Mouse (Mus musculus) hindbrain, embryonic 13.5 days (tissue): ENCODE measurements at regions not wholly inside any gene's neighbourhood (a gene's known extent, or its start where the extent isn't known, plus 50 kb on each side); places are given as distances from the start of the nearest gene placed in this dataset.

ENCODE experiments used
- ATAC-seq: fragments of 200-750 bp; cut with Nextera tagmentation; 2 replicates; pipeline ENCODE4 v1.8.0; 2017; ENCODE audit warnings: moderate TSS enrichment; ENCODE audit not compliant: low FRiP score
- H3K27ac ChIP-seq: fragments of 300-500 bp; sonication (generic); 2 replicates; pipeline ENCODE4 v1.5.1; 2015; ENCODE audit warnings: inconsistent platforms, mild to moderate bottlenecking, moderate library complexity
- H3K27me3 ChIP-seq: fragments of 300-500 bp; sonication (generic); 2 replicates; pipeline ENCODE4 v1.6.1; 2015; ENCODE audit warnings: mild to moderate bottlenecking, inconsistent platforms
- H3K36me3 ChIP-seq: fragments of 300-500 bp; sonication (generic); 2 replicates; pipeline ENCODE4 v1.6.1; 2015; ENCODE audit warnings: mild to moderate bottlenecking, inconsistent platforms
- H3K4me1 ChIP-seq: fragments of 300-500 bp; sonication (generic); replicated peaks from 2 replicates; pipeline ENCODE4 v1.6.1; 2015; ENCODE audit warnings: inconsistent platforms
- H3K4me2 ChIP-seq: fragments of 300-500 bp; sonication (generic); 2 replicates; pipeline ENCODE4 v1.6.1; 2015; ENCODE audit warnings: inconsistent platforms, mild to moderate bottlenecking, moderate library complexity
- H3K4me3 ChIP-seq: fragments of 300-500 bp; sonication (generic); 2 replicates; pipeline ENCODE4 v1.5.1; 2015; ENCODE audit warnings: mild to moderate bottlenecking, inconsistent platforms
- H3K9ac ChIP-seq: fragments of 300-500 bp; sonication (generic); 2 replicates; pipeline ENCODE4 v1.6.1; 2015; ENCODE audit warnings: mild to moderate bottlenecking, inconsistent platforms
- H3K9me3 ChIP-seq: fragments of 300-500 bp; sonication (generic); 2 replicates; pipeline ENCODE4 v1.6.1; 2016; ENCODE audit warnings: inconsistent platforms
- WGBS: fragments of 180-500 bp; shearing (Covaris S2); methylation state at CpG from one replicate; pipeline ENCODE4 v1.1.7; 2015; 5-methylcytosine and 5-hydroxymethylcytosine counted together

DNA sequence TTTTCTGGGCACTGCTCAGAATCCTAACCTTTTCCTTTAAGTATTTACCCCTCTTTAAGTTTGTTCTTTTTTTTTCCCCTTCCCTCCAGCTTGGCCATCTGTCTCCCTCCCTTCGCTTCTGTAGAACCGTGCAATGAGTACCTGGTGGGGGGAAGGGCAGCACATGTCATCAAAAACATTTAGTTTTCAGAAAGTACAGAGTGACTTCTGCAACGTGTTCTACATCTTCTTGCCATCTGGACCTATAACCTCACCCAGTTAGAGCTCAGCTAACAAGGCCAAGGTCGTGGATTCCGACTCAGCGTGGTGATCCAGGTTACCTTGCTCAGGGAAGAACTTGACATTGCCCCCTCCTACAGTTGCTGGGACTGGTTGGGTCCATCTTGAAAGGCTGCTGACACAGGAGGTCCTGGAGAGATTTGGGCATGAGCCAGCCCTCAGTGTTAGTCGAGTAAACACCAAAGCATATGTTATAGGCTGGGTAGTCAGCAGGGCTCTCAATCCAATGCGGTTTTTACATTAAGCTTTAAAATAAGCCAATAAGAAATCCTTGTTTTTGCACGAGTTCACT is 1075.0 kb downstream of the Synb start:
- H3K27ac ChIP-seq, result no peak overlapping the region; the same call in 1 of the 2 replicates
- no peak for ATAC-seq

DNA sequence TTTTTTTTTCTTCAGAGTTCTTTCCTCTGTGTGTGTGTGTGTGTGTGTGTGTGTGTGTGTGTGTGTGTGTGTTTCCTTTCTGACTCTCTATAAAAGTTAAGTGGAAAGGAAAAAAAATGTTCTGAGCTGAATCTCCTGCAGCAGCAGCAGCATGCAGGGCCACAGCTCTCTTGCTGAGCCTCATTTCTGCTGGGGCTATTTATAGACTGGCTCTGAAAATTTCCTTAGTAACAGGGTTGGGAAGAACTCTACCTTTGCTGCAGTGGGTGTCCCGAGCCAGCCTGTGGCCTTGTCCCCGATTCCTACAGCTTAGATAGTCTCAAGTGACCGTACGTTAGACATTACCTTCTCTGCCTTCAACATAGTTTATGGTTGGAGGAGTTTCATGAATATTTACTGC is 1075.6 kb downstream of the Synb start:
- ATAC-seq, result no peak
- WGBS, result 70% methylated on average over 4 of the region's 4 CpGs
- H3K36me3 ChIP-seq, result no peaks in the 10 kb centered on the region
- H3K27ac ChIP-seq, result no peak overlapping the region
- no peaks in the 10 kb centered on the region for H3K27me3 ChIP-seq
- H3K9me3 ChIP-seq, result no peaks in the 10 kb centered on the region
- no peak overlapping the region for H3K9ac ChIP-seq
- peaks cover 16% of the 10 kb centered on the region for H3K4me1 ChIP-seq
- no peak overlapping the region for H3K4me3 ChIP-seq
- no peak overlapping the region for H3K4me2 ChIP-seq

More for the DNA sequence above, 1075.0 kb downstream of the Synb start:
- WGBS, result 76% methylated on average over 9 of the region's 9 CpGs
- Histone ChIP-seq H3K36me3 (no peaks in the 10 kb centered on the region), H3K27me3 (no peaks in the 10 kb centered on the region), H3K4me1 (peaks cover 16% of the 10 kb centered on the region), H3K4me3 (no peak overlapping the region), H3K4me2 (no peak overlapping the region), H3K9me3 (no peaks in the 10 kb centered on the region), H3K9ac (no peak overlapping the region)

DNA sequence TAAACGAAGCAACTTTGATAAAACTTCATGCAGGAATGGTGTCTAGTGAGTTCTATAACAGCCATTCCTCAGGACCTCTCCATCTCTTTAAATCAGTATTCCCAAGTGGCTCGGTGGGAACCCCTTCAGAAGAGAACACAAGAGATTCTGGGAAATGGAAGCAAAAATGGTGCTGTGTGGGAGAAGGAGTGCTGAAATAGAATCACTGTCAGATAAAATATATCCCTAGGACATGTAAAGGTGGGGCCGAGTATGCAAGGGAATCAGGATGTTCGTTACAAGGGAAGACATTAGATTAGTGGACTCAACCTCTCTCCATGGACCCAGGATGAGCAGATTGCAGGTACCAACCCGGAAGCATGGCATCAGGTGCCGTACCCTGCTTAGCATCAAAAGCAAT is 1076.1 kb downstream of the Synb start:
- H3K4me1 ChIP-seq, result peaks cover 16% of the 10 kb centered on the region
- H3K36me3 ChIP-seq, result no peaks in the 10 kb centered on the region
- 76% methylated on average over 6 of the region's 6 CpGs for WGBS
- no peak overlapping the region for H3K4me2 ChIP-seq
- H3K9me3 ChIP-seq, result no peaks in the 10 kb centered on the region
- no peak overlapping the region for H3K4me3 ChIP-seq
- H3K9ac ChIP-seq, result no peak overlapping the region
- no peak overlapping the region for H3K27ac ChIP-seq
- H3K27me3 ChIP-seq, result no peaks in the 10 kb centered on the region
- ATAC-seq, result no peak

DNA sequence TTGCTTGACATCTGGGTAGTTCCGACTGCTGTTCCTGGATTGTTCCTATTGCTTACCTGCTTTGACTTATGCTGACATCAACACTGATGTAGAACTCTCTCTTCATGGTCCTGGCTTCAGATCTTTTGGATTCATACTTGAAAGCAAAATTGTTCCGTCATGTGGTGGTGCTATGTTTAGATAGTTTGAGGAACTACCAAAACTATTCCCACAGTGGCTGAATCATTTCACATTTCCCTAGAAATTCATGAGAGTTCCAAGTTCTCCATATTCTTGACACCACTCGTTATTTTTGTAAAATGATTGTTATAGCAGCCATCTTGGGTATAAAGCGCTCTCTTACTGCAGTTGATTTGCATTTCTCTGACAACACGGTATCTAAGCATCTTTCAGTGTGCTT is 1080.2 kb downstream of the Synb start:
- Histone ChIP-seq H3K27ac (no peak overlapping the region), H3K36me3 (no peaks in the 10 kb centered on the region), H3K4me1 (peaks cover 11% of the 10 kb centered on the region), H3K4me3 (no peak overlapping the region), H3K4me2 (no peak overlapping the region), H3K27me3 (no peaks in the 10 kb centered on the region), H3K9me3 (no peaks in the 10 kb centered on the region), H3K9ac (no peak overlapping the region)
- WGBS, result 92% methylated on average over 5 of the region's 5 CpGs
- no peak for ATAC-seq

- Histone ChIP-seq H3K4me2 (peak overlapping the region; percentile 33), H3K27ac (peak overlapping the region; percentile 58), H3K9me3 (no peaks in the 10 kb centered on the region), H3K4me3 (no peak overlapping the region), H3K9ac (0 out of 2 replicates have a peak overlapping the region, but pooled peaks have one; percentile 29), H3K27me3 (no peaks in the 10 kb centered on the region), H3K4me1 (peaks cover 27% of the 10 kb centered on the region), H3K36me3 (no peaks in the 10 kb centered on the region)
- ATAC-seq, result peak; percentile 55; the same call in 1 of the 2 replicates
- 6% methylated on average over 8 of the region's 8 CpGs for WGBS
Observed at GRCm38 (mm10) chr14:68198802-68199201, 1095.3 kb downstream of the Synb start.

DNA sequence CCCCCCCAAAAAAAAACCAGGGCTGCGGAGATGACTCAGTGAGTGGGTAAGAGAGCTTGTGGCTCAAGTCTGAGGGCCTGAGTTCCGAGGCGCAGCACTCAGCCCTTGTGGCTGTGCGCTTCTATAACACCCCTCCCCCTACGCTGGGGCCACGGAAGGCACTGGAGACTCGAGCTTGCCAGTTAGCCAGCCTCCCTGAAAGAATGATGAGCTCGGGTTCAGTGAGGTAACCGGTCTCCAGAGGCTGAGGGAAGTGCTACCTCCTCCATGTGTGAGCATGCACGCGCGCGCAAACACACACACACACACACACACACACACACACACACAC is 1096.7 kb downstream of the Synb start:
- Histone ChIP-seq H3K27ac (peak overlapping the region; percentile 70), H3K9ac (peak overlapping the region; percentile 29; the same call in 1 of the 2 replicates)
- 17% methylated on average over 13 of the region's 13 CpGs for WGBS

GRCm38 (mm10) chr14:68196762-68197469 is 1097.2 kb downstream of the Synb start:
- ATAC-seq, result no peak; the same call in 1 of the 2 replicates
- H3K27me3 ChIP-seq, result no peaks in the 10 kb centered on the region
- H3K4me1 ChIP-seq, result peaks cover 27% of the 10 kb centered on the region
- no peak overlapping the region for H3K9ac ChIP-seq
- 23% methylated on average over 9 of the region's 9 CpGs for WGBS
- H3K9me3 ChIP-seq, result no peaks in the 10 kb centered on the region
- H3K36me3 ChIP-seq, result no peaks in the 10 kb centered on the region
- H3K27ac ChIP-seq, result peak overlapping the region; percentile 70
- H3K4me2 ChIP-seq, result 0 out of 2 replicates have a peak overlapping the region, but pooled peaks have one; percentile 22
- H3K4me3 ChIP-seq, result no peak overlapping the region

More for the DNA sequence above, 1096.7 kb downstream of the Synb start:
- Histone ChIP-seq H3K36me3 (no peaks in the 10 kb centered on the region), H3K9me3 (no peaks in the 10 kb centered on the region), H3K4me1 (peaks cover 27% of the 10 kb centered on the region), H3K27me3 (no peaks in the 10 kb centered on the region), H3K4me2 (0 out of 2 replicates have a peak overlapping the region, but pooled peaks have one; percentile 22), H3K4me3 (no peak overlapping the region)
- ATAC-seq, result peak; percentile 74

GRCm38 (mm10) chr14:68196201-68196600 is 1097.9 kb downstream of the Synb start:
- no peak overlapping the region for H3K27ac ChIP-seq
- H3K36me3 ChIP-seq, result no peaks in the 10 kb centered on the region
- no peaks in the 10 kb centered on the region for H3K27me3 ChIP-seq
- no peak for ATAC-seq
- no peak overlapping the region for H3K4me2 ChIP-seq
- peaks cover 27% of the 10 kb centered on the region for H3K4me1 ChIP-seq
- no peak overlapping the region for H3K9ac ChIP-seq
- H3K9me3 ChIP-seq, result no peaks in the 10 kb centered on the region
- H3K4me3 ChIP-seq, result no peak overlapping the region
- WGBS, result 62% methylated on average over 9 of the region's 9 CpGs

- Histone ChIP-seq H3K4me1 (peaks cover 12% of the 10 kb centered on the region), H3K27me3 (no peaks in the 10 kb centered on the region), H3K36me3 (no peaks in the 10 kb centered on the region), H3K4me3 (no peak overlapping the region), H3K9ac (no peak overlapping the region), H3K27ac (no peak overlapping the region), H3K4me2 (no peak overlapping the region), H3K9me3 (no peaks in the 10 kb centered on the region)
- no peak for ATAC-seq
- 33% methylated on average over 4 of the region's 4 CpGs for WGBS
Observed at GRCm38 (mm10) chr14:68189876-68190275, 1104.2 kb downstream of the Synb start.

DNA sequence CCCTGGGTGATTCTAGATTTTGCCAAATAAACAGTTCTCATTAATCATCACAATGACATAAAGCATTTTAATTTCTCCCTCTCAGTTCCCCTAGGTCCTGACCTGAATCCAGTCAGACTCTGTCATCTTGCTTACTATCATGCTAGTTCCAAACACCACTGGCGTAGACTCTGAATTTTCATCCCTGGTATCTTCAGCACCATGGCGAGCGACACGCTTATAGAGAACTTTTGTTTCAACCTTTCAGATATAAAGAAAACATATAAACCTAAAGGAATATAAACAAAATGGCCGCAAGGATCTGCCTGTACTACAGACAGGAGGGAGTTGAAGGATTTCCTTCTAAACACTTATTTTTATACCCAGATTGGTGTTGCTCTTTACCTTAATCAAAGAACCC is 1105.8 kb downstream of the Synb start:
- H3K27ac ChIP-seq, result 0 out of 2 replicates have a peak overlapping the region, but pooled peaks have one; percentile 18
- no peak for ATAC-seq
- H3K9me3 ChIP-seq, result no peaks in the 10 kb centered on the region
- H3K9ac ChIP-seq, result no peak overlapping the region
- no peak overlapping the region for H3K4me3 ChIP-seq
- H3K4me1 ChIP-seq, result peaks cover 12% of the 10 kb centered on the region
- no peak overlapping the region for H3K4me2 ChIP-seq
- WGBS, result 77% methylated on average over 5 of the region's 5 CpGs
- no peaks in the 10 kb centered on the region for H3K36me3 ChIP-seq
- H3K27me3 ChIP-seq, result no peaks in the 10 kb centered on the region

DNA sequence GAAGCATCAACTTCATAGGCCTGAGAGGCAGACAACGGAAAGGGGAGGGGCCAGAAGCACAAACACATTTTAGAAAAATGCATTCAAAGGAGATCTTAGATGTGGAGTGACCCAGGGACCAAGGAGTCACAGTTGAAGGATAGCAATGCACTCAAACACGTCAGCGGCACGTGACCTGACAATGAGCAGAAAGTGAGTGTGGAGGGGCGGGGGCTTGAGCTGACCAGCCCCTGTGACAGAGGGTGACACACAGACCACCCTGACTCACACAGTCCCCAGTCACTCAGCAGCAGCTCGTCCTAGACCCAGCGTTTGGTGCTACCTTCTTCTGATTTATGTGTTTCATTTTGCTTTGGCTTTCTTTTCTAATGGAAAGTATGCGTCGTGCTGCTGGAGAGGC is 1111.5 kb downstream of the Synb start:
- Histone ChIP-seq H3K4me1 (peaks cover 2% of the 10 kb centered on the region; the same call in 1 of the 2 replicates), H3K4me2 (no peak overlapping the region), H3K27ac (no peak overlapping the region), H3K36me3 (no peaks in the 10 kb centered on the region), H3K4me3 (no peak overlapping the region), H3K9ac (no peak overlapping the region), H3K27me3 (no peaks in the 10 kb centered on the region), H3K9me3 (no peaks in the 10 kb centered on the region)
- no peak for ATAC-seq
- 52% methylated on average over 9 of the region's 9 CpGs for WGBS

- no peak overlapping the region for H3K4me3 ChIP-seq
- 87% methylated on average over 6 of the region's 6 CpGs for WGBS
- no peak overlapping the region for H3K27ac ChIP-seq
- H3K4me2 ChIP-seq, result no peak overlapping the region
- H3K27me3 ChIP-seq, result no peaks in the 10 kb centered on the region
- no peaks in the 10 kb centered on the region for H3K36me3 ChIP-seq
- H3K9ac ChIP-seq, result no peak overlapping the region
- no peak for ATAC-seq
- H3K4me1 ChIP-seq, result peaks cover 2% of the 10 kb centered on the region; the same call in 1 of the 2 replicates
- H3K9me3 ChIP-seq, result no peaks in the 10 kb centered on the region
Observed at GRCm38 (mm10) chr14:68181168-68181567, 1112.9 kb downstream of the Synb start.
